Mouse (Mus musculus): ENCODE data around the gene Spaar. TPM values are rescaled to one million over a fixed set of nuclear protein-coding genes. Genes with fewer than 3 reads are reported as not detected.
"Not testable (repeated sequence)": the region's sequence is repeated elsewhere in the genome, so short reads cannot be mapped to it uniquely, and the experiment has no call there.

Spaar gene
- polyA plus RNA-seq, 1 experiment from 2014 or later, result 0.08 TPM

DNA sequence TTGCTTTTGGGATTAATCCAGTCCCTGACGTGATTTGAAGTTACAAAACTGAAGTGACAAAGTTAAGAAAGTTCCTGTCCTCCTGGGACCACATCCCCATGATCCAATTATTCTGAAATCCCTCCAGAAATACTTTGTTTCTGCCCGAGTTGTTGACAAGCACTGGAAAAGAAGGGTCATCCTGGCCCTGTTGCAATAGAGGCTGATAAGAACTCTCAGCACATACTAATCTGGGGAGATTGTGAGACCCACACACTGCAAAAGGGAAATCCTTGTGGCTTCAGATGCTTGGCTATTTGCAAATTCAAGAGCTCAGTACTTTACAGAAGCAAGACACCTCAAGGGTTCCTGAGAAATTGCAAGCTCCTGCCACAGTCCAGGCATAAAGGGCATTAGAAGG, 42.5 kb downstream of the Spaar start:
- Histone ChIP-seq H3K27ac (replicated peaks; ENCODE audit: low read depth, low read length) (no peak overlapping the region), H3K9ac (replicated peaks; ENCODE audit: low read length) (no peak overlapping the region), H3K9me3 (replicated peaks; ENCODE audit: control insufficient read depth, low read length) (no peaks in the 10 kb centered on the region), H3K27me3 (ENCODE audit: control insufficient read depth, insufficient read depth, low read length) (no peaks in the 10 kb centered on the region), H3K4me3 (ENCODE audit: low read depth, low read length) (no peak overlapping the region), H3K4me2 (ENCODE audit: low read depth, low read length) (no peak overlapping the region), H3K36me3 (replicated peaks; ENCODE audit: control insufficient read depth, insufficient read depth, low read depth, low read length) (no peaks in the 10 kb centered on the region), H3K4me1 (ENCODE audit: control insufficient read depth, insufficient read depth, low read length) (no peaks in the 10 kb centered on the region)
- WGBS, result 39% methylated on average over 2 of the region's 2 CpGs
- DNase-seq (ENCODE audit: low spot score) (no peak), ATAC-seq (replicated peaks; ENCODE audit: insufficient number of reproducible peaks, low FRiP score, low TSS enrichment, low read depth) (no peak)

DNA sequence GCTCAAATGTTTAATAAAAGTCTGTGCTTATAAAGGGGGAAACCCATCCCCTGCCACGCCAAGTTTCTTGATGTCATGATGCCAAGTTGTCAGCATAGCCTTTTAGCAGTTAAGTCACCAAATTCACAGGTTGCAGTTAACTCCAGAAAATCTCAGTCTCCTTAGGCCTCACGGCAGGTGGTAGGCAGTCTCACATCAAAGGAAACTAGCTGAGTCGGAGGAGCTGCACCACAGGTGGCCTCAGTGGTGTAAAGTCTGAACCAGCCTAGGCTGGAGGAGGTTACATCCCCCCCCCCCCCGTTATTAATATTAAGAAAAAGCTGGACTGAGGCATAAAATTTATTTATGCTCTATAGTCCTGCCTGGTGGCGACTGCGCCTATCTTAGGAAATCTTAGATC, 65.5 kb downstream of the Spaar start:
- Histone ChIP-seq H3K27me3 (ENCODE audit: control insufficient read depth, insufficient read depth, low read length) (no peaks in the 10 kb centered on the region), H3K4me1 (ENCODE audit: control insufficient read depth, insufficient read depth, low read length) (no peaks in the 10 kb centered on the region), H3K9ac (replicated peaks; ENCODE audit: low read length) (no peak overlapping the region), H3K36me3 (replicated peaks; ENCODE audit: control insufficient read depth, insufficient read depth, low read depth, low read length) (no peaks in the 10 kb centered on the region), H3K4me3 (ENCODE audit: low read depth, low read length) (no peak overlapping the region), H3K27ac (replicated peaks; ENCODE audit: low read depth, low read length) (no peak overlapping the region), H3K9me3 (replicated peaks; ENCODE audit: control insufficient read depth, low read length) (no peaks in the 10 kb centered on the region), H3K4me2 (ENCODE audit: low read depth, low read length) (no peak overlapping the region)
- ATAC-seq (replicated peaks; ENCODE audit: insufficient number of reproducible peaks, low FRiP score, low TSS enrichment, low read depth) (no peak), DNase-seq (ENCODE audit: low spot score) (no peak)
- 77% methylated on average over 6 of the region's 6 CpGs for WGBS

DNA sequence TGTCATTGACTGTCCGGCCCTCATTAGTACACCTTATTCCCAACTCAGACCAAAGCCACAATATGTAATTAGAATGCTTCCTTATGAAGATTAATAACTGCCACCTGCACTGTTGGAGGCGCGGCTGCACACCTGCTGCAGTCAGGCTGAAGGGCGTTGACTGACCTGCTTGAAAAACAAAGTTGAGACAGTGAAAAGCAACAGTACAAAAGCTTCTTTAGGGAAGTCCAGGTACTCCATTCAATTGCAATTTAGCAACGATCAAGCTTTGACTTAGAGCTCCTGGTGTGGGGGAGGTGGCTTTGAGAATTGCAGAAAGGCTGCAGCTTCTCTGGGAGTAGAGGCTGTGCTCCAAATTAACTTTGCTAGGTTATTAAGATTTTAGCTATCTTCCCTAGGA, 66.0 kb downstream of the Spaar start:
- H3K27ac ChIP-seq (replicated peaks; ENCODE audit: low read depth, low read length); H3K4me2 ChIP-seq (ENCODE audit: low read depth, low read length); DNase-seq (ENCODE audit: low spot score); H3K27me3 ChIP-seq (ENCODE audit: control insufficient read depth, insufficient read depth, low read length); H3K36me3 ChIP-seq (replicated peaks; ENCODE audit: control insufficient read depth, insufficient read depth, low read depth, low read length); H3K4me3 ChIP-seq (ENCODE audit: low read depth, low read length); H3K4me1 ChIP-seq (ENCODE audit: control insufficient read depth, insufficient read depth, low read length); H3K9ac ChIP-seq (replicated peaks; ENCODE audit: low read length); ATAC-seq (replicated peaks; ENCODE audit: insufficient number of reproducible peaks, low FRiP score, low TSS enrichment, low read depth); H3K9me3 ChIP-seq (replicated peaks; ENCODE audit: control insufficient read depth, low read length): not testable (repeated sequence)
- WGBS, result 87% methylated on average over 5 of the region's 5 CpGs

DNA sequence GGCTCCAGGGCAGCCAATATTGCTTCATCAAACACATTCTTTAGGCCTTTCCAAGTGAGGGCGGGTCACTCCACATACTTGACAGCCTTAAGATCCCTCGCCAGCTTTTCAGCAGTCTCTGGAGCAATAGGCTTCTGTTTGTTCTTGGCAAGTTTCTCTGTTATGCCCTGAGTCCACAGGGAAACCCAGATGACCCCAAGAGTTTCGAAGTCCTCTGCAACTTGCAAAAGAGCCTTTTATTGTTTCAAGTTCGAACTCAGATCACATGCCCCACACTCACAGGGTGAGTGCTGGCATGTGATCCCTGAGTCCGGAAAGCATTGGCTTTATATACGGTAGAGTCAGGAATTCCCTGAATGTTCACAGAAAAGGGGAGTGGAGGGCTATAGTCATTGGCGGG, 69.1 kb downstream of the Spaar start:
- no peak for ATAC-seq (replicated peaks; ENCODE audit: insufficient number of reproducible peaks, low FRiP score, low TSS enrichment, low read depth)
- H3K27ac ChIP-seq (replicated peaks; ENCODE audit: low read depth, low read length), result no peak overlapping the region

More for the DNA sequence above, 69.1 kb downstream of the Spaar start:
- Histone ChIP-seq H3K27me3 (ENCODE audit: control insufficient read depth, insufficient read depth, low read length) (no peaks in the 10 kb centered on the region), H3K4me1 (ENCODE audit: control insufficient read depth, insufficient read depth, low read length) (no peaks in the 10 kb centered on the region), H3K36me3 (replicated peaks; ENCODE audit: control insufficient read depth, insufficient read depth, low read depth, low read length) (no peaks in the 10 kb centered on the region), H3K4me3 (ENCODE audit: low read depth, low read length) (no peak overlapping the region), H3K9me3 (replicated peaks; ENCODE audit: control insufficient read depth, low read length) (no peaks in the 10 kb centered on the region), H3K4me2 (ENCODE audit: low read depth, low read length) (no peak overlapping the region), H3K9ac (replicated peaks; ENCODE audit: low read length) (no peak overlapping the region)
- WGBS, result 78% methylated on average over 7 of the region's 7 CpGs
- no peak for DNase-seq (ENCODE audit: low spot score)

Other genes starting within 250 kb of the Spaar start
- not detected in 2 replicates for gene Sit1, start 246.3 kb upstream of the Spaar start, polyA plus RNA-seq (2014; fragmentation: Nextera tagmentation; extraction: Ambion mirVana)
- gene Ccdc107, start 237.1 kb upstream of the Spaar start, polyA plus RNA-seq (2014; fragmentation: Nextera tagmentation; extraction: Ambion mirVana), result 54.6 and 61.1 TPM in 2 replicates
- gene Arhgef39, start 230.3 kb upstream of the Spaar start, polyA plus RNA-seq (2014; fragmentation: Nextera tagmentation; extraction: Ambion mirVana), result 41.0 and 43.7 TPM in 2 replicates
- 0.41 and 0.52 TPM in 2 replicates for gene Car9, start 223.1 kb upstream of the Spaar start, polyA plus RNA-seq (2014; fragmentation: Nextera tagmentation; extraction: Ambion mirVana)
- 97.9 and 99.1 TPM in 2 replicates for gene Tpm2, start 206.3 kb upstream of the Spaar start, polyA plus RNA-seq (2014; fragmentation: Nextera tagmentation; extraction: Ambion mirVana)
- gene Creb3, start 167.7 kb upstream of the Spaar start, polyA plus RNA-seq (2014; fragmentation: Nextera tagmentation; extraction: Ambion mirVana), result 41.0 and 41.7 TPM in 2 replicates
- gene Tln1, start 167.3 kb upstream of the Spaar start, polyA plus RNA-seq (2014; fragmentation: Nextera tagmentation; extraction: Ambion mirVana), result 40.6 and 42.1 TPM in 2 replicates
- gene Rgp1, start 151.3 kb upstream of the Spaar start, polyA plus RNA-seq (2014; fragmentation: Nextera tagmentation; extraction: Ambion mirVana), result 21.1 and 30.4 TPM in 2 replicates
- gene Gba2, start 151.2 kb upstream of the Spaar start, polyA plus RNA-seq (2014; fragmentation: Nextera tagmentation; extraction: Ambion mirVana), result 21.0 and 21.1 TPM in 2 replicates
- not detected in 2 replicates for gene Msmp, start 145.5 kb upstream of the Spaar start, polyA plus RNA-seq (2014; fragmentation: Nextera tagmentation; extraction: Ambion mirVana)
- gene Npr2, start 98.1 kb upstream of the Spaar start, polyA plus RNA-seq (2014; fragmentation: Nextera tagmentation; extraction: Ambion mirVana), result 16.6 and 18.2 TPM in 2 replicates
- gene Spag8, start 76.4 kb upstream of the Spaar start, polyA plus RNA-seq (2014; fragmentation: Nextera tagmentation; extraction: Ambion mirVana), result 1.1 and 1.8 TPM in 2 replicates
- 76.3 and 84.7 TPM in 2 replicates for gene Hint2, start 73.6 kb upstream of the Spaar start, polyA plus RNA-seq (2014; fragmentation: Nextera tagmentation; extraction: Ambion mirVana)
- 2.1 and 3.2 TPM in 2 replicates for gene Tmem8b, start 61.1 kb upstream of the Spaar start, polyA plus RNA-seq (2014; fragmentation: Nextera tagmentation; extraction: Ambion mirVana)
- gene Fam221b, start 60.9 kb upstream of the Spaar start, polyA plus RNA-seq (2014; fragmentation: Nextera tagmentation; extraction: Ambion mirVana), result 2.8 and 3.0 TPM in 2 replicates
- not detected in 2 replicates for gene Olfr70, start 29.2 kb upstream of the Spaar start, polyA plus RNA-seq (2014; fragmentation: Nextera tagmentation; extraction: Ambion mirVana)
- not detected in 2 replicates for gene Olfr71, start 19.8 kb upstream of the Spaar start, polyA plus RNA-seq (2014; fragmentation: Nextera tagmentation; extraction: Ambion mirVana)
- 0.18 and 0.20 TPM in 2 replicates for gene Hrct1, start 2.8 kb upstream of the Spaar start, polyA plus RNA-seq (2014; fragmentation: Nextera tagmentation; extraction: Ambion mirVana)
- not detected in 2 replicates for gene Olfr159, start 41.0 kb downstream of the Spaar start, polyA plus RNA-seq (2014; fragmentation: Nextera tagmentation; extraction: Ambion mirVana)
- 0.26 TPM in 1 of 2 replicates, not detected in the other for gene Olfr156, start 93.9 kb downstream of the Spaar start, polyA plus RNA-seq (2014; fragmentation: Nextera tagmentation; extraction: Ambion mirVana)
- not detected in 2 replicates for gene Olfr157, start 110.2 kb downstream of the Spaar start, polyA plus RNA-seq (2014; fragmentation: Nextera tagmentation; extraction: Ambion mirVana)
- not detected in 2 replicates for gene Olfr155, start 121.5 kb downstream of the Spaar start, polyA plus RNA-seq (2014; fragmentation: Nextera tagmentation; extraction: Ambion mirVana)
- 21.7 and 24.3 TPM in 2 replicates for gene Reck, start 145.5 kb downstream of the Spaar start, polyA plus RNA-seq (2014; fragmentation: Nextera tagmentation; extraction: Ambion mirVana)
- gene Glipr2, start 227.4 kb downstream of the Spaar start, polyA plus RNA-seq (2014; fragmentation: Nextera tagmentation; extraction: Ambion mirVana), result 135 and 142 TPM in 2 replicates